Mouse (Mus musculus): ENCODE data around the gene Fam117b. TPM values are rescaled to one million over a fixed set of nuclear protein-coding genes. Genes with fewer than 3 reads are reported as not detected.
A peak's percentile ranks its signal among the peaks of the same experiment; 100 is the strongest.

The Fam117b gene
- total RNA-seq (2021): 10 to 100 TPM; 12.1 to 13.1 TPM

DNA sequence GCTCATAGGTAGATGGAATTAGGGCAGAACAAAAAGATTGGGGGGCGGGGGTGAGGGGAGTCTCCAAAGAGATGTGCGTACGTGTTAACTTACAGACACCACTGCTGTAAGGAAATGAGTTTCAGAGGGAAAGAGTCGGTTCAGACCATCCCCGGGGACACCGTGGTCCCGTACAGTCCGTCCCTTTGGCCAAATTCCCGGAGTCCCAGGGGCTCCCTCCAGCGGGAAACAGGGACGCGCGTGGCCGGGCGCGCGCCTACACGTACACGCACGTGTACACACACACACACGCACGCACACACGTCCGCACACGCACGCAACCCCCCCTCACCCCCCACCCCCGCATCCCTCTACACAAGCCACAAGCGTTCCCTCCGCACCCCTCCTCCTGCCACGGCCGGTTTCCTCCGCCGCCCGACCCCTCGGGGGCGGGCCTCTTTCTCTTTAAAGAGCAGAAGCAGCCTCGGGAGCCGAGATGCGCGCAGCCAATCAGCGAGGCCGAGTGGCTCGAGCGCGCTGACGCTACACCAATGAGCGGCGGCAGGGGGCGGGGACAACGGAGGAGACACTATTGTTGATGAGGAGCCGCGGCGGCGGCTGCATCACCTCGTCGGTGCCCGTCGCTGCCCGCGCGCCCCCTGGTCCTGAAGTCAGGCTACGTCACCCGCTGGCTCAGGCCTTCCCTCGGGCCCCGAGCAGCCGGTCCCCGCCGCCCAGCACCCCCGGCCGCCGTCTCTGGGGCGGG lies at the start of gene Fam117b:
Gene Fam117b, plus strand, starts transcription at position 594 of the 745 bp plus-strand sequence.
- peak; percentile 99 for DNase-seq

DNA sequence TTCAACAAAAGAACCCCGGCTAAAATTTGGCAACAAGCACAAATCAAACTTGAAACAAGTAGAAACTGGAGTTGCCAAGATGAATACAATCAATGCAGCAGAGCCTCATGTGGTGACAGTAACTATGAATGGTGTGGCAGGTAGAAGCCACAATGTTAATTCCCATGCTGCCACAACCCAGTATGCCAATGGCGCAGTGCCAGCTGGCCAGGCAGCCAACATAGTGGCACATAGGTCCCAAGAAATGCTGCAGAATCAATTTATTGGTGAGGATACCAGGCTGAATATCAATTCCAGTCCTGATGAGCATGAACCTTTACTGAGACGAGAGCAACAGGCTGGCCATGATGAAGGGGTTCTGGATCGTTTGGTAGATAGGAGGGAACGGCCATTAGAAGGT lies 44.8 kb upstream of the Fam117b start:
- no peak for DNase-seq

DNA sequence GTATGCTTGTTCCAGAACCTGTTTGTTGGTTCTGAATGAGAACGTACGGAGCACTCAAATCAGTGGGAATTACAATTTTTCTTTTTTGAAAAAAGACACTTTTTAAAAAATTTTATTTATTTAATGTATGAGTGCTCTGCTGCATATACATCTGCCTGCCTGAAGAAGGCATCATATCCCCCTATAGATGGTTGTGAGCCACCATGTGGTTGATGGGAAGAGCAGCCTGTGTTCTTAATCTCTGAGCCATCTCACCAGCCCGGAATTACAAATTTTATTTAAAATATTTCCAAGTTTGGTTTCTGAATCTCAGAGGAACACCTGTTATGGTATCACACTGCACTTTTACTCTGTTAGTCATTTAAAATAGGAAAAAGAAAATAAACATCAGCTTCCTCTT lies 38.8 kb upstream of the Fam117b start:
- DNase-seq: no peak

DNA sequence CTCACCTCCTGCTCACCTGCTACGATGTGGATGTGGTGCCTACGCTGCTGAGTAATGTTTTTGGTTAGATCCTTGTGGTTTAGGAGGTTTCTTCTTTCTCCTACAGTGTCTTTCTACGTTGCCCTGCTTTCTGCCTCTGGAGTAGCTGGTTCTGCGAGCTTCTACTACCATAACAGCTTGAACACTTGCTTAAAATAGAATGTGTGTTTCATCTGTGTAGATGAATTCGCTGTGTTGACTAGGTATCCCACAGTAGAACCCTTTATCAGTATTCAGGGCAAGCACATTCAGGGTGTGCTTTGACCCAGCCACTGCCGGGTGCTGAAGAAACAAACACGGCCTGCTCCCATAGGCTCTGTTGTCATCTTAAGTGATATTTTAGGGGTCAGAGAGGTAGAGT lies 34.7 kb upstream of the Fam117b start:
- no peak for DNase-seq

DNA sequence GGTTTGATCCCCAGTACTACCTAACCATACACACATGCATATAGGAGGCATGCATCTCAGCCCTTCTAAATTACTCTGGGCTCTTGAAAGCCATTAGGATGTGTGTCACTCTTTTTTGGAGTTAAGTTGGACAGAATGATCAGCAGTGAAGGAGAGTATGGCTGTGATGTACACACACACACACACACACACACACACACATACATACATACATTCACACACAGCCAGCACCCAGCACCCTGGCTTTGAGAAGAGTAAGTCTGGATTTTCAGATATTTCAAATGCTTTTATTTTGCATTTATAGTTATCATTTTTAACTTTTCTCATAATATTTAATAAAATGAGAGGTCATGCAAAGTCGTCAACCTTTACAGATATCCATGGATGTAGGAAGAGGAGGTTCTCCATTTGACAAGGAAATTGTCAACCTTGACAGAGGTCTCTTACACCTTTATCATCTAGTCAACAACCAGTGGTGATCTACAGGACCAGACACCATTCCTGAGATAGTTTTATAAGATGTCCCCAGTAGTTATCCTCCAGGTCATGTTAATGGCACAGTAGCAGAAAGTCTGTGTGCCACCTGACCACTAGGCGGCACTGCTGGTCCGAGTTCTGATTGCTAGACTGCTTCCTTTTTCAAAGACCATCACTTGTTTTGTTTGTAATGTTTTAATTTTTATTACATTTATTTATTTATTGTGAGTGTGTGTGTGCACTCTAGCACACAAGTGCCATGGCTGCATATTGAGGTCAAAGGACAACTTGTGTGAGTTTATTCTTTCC lies 29.3 kb upstream of the Fam117b start:
- peak; percentile 89 for DNase-seq

DNA sequence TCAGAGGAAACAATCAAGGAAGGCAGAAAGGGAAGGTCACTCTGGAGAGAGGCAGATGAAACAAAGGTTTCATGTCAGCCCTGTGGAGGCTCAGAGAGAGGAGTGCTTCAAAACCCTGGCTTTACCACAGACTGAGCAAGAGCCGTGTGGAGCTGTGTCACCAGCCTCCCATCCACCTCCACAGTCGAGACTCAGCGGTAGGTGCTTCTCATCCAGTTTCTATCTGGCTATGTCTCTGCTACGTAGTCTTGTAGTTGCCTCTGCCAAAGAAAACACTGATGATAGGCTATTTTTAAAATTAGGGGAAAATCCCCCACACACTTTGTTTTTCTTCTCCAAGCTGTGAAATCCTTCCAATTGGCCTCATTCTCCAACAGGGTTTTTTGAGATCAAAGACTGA lies 25.9 kb upstream of the Fam117b start:
- DNase-seq: no peak

DNA sequence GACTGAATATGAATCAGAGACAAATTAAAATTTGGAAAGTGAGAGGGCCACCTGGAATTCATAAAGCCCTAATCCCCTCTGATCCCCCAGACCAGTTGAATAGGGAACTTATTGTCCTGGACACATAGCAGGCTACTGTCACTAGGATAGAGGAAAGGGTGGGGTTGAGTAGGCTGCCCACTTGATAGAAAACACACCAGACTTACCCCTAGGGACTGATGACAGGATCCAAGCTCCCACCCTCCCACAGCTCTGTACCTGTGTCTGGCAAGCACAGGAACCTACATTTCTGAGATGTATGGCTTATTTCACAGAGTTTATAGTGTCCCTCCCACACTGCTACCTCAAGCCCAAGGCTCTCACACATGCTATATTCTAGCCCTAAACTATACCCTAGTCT lies 24.8 kb upstream of the Fam117b start:
- no peak for DNase-seq

DNA sequence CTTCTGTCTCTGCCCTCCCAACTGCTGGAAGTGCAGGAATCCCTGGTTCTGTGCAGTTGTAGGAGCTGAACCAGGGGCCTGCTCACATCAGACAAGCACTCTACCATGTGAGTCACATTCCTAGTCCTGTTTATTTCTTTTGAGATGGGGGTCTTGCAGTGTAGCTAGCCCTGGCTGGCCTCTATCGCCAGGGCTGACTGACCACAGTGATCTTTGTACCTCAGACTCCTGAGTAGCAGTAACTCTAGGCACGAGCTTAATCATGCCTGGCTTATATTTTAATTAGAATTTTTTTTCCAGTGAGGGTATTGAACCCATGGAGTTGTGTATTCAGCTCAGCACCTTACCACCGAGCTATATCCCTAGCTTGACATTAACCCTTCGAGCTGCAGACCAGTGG lies 21.6 kb upstream of the Fam117b start:
- no peak for DNase-seq

DNA sequence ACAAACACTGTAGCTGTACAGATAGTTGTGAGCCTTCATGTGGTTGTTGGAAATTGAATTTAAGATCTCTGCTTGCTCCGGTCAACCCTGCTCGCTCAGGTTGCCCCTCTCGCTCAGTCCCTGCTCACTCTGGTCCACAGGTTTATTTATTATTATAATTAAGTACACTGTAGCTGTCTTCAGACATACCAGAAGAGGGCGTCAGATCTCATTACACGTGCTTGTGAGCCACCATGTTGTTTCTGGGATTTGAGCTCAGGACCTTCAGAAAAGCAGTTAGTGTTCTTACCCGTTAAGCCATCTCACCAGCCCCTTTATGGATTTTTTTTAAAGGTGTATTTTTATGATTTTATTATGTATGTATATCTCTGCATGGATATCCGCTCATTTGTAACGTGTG lies 20.0 kb upstream of the Fam117b start:
- no peak for DNase-seq

DNA sequence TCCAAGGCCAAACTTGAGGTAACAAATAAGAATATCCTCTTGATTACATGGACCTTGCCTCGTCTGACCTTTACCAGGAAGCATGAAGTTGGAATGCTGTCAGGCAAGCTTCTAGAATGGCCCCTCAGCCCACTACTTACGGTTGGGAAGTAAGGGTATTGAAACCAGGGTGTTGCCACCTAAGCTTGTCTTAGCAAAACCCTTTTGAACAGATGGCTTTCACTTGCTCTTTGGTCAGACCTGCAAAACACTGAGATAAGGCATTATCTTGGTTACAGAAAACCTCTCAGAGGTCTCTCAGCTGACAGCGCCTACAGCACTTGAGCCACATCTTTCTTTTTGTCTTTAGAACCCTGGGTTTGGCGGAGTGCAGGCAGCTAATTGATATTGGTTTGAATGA lies 18.8 kb upstream of the Fam117b start:
- DNase-seq: no peak

DNA sequence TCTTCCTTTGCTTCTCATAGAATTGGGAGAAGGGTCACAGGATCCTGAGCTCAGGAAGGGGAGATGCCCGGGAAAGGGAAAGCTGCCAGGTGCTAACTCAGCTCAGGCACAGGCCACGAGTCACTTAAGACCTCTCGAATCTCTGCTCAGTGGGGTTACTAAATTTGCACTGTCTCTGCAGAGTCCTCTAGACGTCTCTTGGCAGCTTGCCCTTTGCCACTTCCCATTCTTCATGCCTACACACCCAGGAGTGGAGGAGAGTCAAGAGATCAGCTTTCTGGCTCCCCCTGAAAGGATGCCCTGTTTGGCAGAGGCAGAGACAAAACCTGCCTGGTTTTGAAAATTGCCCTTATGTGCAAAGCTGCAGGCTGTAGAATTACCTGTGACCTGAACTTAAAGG lies 17.4 kb upstream of the Fam117b start:
- DNase-seq: peak; percentile 43

DNA sequence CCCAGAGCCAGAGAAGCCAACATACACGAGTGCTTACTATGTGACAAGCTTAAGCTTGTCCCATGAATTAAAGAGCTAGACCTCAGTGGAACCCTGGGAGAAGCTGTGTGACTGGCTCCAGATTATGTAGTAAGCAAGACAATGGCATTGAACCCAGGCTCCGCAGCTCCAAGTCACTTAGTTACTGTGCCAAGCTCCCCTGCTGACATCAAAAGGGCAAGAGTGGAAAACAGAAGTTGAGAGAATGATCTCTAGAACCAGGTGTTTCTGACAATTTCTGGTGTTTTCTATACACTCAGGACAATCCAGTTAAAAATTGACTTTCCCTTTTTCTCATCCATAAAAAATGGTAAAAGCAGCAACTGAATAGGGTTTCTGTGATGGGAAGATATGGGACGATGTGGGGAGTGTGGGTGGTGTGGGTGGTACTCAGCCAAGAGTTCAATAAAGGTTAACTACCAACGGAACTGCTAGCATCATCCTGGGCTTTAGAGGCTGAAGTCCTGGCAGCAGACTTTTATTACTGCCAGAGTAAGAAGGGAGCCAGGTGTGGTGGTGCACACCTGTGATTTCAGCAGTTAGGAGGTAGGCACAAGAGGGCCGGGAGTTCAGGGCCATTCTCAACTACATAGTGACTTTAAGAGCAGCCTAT lies 15.5 kb upstream of the Fam117b start:
- no peak for DNase-seq

DNA sequence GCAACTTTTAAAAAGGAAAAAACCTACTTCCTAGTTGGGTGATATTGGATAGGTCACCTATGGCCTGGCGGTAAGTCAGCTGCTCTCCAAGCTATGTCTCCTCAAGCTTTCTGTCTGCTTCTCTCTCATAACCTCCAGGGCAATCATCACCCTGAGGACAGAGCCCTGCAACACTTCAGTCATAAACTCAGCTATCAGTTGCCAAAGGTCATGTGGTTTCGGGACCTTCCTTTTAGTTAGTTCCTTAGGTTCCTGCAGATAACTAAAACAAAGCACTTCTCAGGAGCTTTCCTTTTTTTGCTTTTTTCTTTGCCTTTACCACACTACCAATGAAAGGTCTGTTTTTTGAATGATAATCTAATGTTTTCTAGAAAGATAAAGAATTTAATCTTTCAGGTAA lies 13.1 kb upstream of the Fam117b start:
- DNase-seq: no peak

DNA sequence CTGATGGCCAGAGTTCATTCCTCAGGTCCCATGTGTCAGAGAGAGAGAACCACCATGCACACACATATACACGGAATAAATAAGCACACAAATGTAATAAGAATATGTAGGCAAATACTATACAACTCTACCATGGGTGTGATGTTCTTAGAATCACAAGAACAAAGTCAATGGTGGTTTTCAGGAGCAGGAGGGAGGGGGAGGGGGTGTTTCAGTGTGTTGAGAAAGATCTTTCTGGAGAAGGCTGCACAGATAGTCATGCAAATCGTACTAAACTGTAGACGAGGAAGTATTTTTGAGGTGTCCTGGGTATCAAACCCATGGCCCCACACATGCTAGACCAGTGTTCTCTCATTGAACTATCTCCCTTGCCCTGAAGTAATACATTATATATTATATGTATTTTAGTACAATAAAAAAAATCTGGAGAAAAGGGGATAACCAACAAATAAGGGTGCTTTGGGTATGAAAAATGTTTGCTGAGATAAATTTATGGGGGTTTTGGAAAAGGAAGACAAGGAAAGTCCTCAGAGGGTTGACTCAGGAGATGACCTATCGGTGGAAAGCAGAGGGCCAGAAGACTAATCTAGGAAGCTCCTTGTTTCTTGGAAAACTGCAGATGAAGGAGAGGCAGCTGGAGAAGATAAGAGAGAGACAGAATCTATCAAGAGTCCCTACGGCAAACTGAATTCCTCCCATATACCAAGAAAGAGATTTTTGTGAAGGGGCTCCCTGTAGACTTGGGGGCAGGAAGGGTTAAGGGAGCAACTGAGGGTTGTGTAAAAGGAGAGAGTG lies 11.5 kb upstream of the Fam117b start:
- DNase-seq: no peak

DNA sequence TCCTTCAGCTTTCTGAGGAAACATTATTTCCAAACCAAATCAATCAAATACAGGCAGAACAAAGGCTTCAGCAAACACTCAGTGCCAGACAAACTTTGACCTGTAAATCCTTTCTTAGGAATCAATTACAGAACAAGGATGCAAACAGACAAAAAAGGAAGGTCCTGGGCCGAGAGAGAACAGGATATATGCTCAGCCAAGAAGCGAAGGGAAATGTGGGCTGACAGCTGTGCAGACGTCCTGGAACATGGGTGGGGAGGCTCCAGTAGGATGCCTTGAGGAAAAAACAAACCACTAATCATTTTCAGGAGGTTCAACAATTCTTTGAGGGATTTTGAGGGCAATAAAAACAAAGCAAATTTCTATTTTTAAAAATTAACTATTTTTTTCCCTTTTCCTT lies 10.2 kb upstream of the Fam117b start:
- DNase-seq: peak; percentile 16

DNA sequence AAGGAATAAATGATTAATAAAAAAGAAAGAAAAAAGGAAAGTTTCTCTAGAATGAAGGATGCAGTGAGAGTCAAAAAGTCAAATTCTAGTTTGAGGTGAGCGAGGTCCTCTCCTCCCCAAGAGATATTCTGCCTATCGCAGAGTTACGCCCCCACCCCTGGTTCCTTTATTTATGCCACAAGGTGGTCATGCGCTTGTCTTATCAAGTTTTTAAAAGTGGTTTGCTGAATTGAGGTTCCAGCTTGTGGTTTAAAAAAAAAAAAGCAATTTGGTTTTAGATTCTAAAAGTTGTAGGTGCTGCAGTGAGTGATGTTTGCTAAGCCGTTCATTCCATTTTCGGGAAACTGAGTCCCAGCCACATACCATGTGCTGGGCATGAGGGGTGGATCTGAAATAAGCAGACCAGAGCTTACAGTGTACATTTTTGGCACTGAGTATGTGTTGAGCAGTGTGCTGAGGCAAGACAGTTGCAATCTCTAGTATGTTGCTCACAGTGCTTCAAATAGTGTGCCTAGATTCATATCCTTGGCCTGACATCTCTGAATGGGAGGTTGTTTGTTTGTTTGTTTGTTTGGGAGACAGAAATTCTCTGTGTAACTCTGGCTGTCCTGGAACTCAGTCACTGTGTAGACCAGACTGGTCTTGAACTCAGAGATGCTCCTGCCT lies 8.0 kb upstream of the Fam117b start:
- DNase-seq: no peak

DNA sequence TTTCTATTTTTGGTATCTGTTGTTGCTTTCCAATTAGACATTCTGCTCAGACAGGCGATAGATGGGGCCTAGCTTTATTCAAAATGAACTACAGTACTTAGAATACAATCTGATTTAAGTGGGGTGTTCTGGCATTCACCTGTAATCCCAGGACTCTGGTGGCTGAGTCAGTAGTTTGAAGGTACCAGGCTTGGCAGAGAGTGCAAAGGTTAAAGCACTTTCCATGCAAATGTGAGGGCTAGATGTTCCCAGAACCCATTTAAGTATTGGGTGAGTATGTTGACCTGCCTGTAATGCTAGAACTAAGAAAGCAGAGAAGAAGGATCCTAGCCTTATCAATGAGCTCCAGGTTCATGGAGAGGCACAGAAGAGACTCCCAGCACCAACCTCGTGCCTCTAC lies 6.9 kb upstream of the Fam117b start:
- no peak for DNase-seq

DNA sequence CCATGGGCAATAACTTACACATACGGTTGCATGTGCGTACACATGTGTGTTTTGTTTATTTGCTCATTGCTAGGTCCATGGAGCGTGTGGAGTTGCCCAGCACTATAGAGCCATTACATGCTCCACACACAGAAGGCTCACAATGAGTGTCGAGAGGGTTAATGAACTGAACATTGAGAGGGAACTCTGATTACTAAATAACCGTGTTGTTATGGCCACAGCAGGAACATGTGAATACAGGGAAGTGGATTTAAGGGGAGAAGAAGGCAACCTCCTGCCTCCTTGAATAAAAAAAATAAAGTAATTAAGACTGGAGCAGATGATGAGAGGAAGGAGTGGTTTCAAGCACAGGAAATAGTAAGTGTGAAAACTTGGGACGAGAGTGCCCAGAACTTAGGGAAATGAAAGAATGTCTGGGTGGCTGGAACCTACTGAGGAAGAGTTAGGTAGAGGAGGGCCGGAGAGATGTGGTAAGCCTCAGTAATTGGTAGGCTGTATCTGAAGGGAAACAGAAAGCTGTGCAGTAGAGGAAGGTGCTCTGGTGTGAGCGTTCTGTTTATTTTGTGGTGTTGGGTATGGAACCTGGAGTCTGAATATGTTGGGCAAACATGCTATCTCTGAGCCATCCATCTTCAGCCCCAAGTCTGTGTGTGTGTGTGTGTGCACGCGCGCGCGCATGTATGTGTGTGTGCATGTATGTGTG lies 5.8 kb upstream of the Fam117b start:
- no peak for DNase-seq

DNA sequence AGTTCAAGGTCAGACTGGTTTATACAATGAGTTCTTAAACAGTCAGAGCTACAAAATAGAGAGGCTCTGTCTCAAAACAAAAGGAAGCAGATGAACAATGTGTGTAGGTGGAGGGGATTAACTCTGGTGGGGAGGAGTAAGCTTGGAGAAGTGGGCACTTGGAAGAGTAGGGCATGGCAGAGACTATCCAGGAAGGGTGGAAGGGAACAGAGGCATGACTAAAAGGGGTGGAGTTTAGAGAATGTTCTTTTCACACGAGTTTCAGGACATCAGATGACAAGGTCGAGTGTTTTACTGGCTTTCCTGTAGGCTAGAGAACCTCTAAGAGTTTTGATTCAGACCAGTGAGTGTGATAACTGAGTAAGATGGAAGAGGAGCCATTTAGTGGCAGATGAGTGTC lies 5.1 kb upstream of the Fam117b start:
- DNase-seq: no peak

DNA sequence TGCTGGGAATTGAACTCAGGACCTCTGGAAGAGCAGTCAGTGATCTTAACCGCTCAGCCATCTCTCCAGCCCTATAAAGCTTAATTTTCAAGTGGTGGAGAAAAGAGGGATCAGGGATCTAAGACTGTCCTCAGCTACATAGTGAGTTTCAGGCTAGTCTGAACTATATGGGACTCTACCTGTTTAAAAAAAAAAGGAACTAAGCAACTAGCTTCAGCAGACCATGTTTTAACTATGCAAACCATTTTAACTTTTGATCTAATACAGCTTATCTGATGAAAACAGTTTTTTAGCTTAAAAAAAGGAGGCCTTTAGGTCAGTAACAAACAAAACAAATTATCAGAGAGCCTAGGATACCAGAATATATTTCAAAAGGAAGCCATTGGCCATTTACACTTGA lies 1.9 kb upstream of the Fam117b start:
- DNase-seq: no peak

DNA sequence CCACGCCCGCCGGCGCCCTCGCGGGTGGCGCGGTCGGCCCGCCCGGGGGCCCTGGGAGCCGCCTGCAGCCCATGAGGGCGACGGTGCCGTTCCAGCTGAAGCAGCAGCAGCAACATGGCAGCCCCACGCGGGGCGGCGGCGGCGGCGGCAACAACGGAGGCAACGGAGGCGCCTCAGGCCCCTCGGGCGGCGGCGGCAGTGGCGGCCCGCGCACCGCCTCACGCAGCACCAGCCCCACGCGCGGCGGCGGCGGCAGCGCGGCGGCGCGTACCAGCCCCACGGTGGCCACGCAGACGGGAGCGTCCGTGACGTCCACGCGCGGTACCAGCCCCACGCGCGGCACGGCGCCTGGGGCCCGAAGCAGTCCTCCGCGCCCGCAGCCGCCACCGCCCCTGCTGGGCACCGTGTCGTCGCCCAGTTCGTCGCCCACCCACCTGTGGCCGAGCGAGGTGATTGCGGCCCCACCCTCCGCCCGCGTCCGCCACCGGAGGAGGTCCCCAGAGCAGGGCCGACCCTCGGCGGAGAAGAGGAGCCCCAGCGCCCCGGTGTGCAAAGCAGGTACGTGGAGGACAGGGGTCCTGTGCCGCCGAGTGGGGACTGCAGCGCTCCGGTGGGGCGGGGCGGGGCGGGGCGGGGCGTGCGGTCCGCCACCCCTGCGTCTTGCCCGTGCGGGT lies 526 bp downstream of the Fam117b start:
- peak; percentile 46 for DNase-seq
